8 mouse cellular contexts compared by ENCODE assay signal in the genomic region with DNA sequence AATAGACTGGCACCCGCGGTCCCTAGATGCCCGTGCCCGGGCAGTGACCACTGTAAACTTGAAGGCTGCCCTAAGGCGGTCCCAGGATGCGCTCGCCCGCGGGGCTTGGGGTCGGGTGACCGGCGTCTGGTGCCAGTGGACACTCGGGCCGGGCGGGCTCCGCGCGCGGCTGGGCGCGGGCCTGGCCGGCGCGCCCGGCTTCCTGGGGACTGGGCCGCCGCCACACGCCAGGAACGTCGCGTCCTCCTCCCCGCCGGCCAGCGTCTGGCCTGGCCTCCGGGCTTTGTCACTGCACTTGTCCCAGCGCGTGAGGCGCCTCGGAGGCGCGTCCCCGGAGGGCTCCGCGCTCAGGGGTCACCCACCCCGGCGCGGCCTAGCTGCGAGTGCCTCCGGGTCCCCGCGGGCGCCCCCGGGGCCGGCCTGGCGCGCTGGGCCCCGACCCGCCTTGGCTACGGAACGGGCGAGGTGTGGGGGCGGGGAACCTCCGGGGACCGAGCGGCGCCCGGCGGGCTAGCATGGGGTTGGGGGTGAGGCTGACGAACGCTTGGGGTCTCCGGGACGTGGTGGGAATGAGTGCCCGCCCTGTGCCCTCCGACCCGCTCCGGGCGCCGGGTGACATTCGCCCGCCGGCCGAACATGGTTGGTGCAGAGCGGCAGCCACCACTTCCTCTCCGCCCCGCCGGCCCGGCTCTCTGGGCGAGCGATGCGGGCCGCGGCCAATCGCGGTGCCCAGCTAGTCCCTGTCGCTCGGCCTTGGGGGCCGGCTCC. TPM values are rescaled to one million over a fixed set of nuclear protein-coding genes. Genes with fewer than 3 reads are reported as not detected.
DNase-seq lines count a peak whose midpoint lies in the region; ATAC-seq and TF ChIP-seq lines count a peak whose summit lies in the region.

No protein-coding gene starts in this region.

- no peak for TF ChIP-seq CTCF in heart, postnatal 0 days (IDR thresholded peaks at IDR 0.05; ENCODE audit: low read depth)
- TF ChIP-seq CTCF in liver, postnatal 0 days (IDR thresholded peaks at IDR 0.05; ENCODE audit: low read depth) = no peak

- TF ChIP-seq EP300 in heart, postnatal 0 days (IDR thresholded peaks at IDR 0.05; ENCODE audit: low read depth) = no peak
- TF ChIP-seq EP300 in liver, postnatal 0 days (IDR thresholded peaks at IDR 0.05; ENCODE audit: low read depth) = no peak

- WGBS in forebrain, embryonic 12.5 days = under 1% methylated on average over 93 of the region's 97 CpGs
- WGBS in heart, postnatal 0 days = under 1% methylated on average over 87 of the region's 97 CpGs
- 1% methylated on average over 68 of the region's 97 CpGs for WGBS in liver, postnatal 0 days (ENCODE audit: insufficient replicate concordance)
- under 1% methylated on average over 97 of the region's 97 CpGs for WGBS in neural tube, embryonic 12.5 days
- WGBS in stomach, embryonic 16.5 days = under 1% methylated on average over 81 of the region's 97 CpGs

- DNase-seq in CD4-positive, CD25-positive, alpha-beta regulatory T cell, adult 2 months (ENCODE audit: low read depth, low spot score) = peak; percentile 67
- DNase-seq in brain, embryonic 18.5 days (ENCODE audit: low read depth, low spot score) = peak; percentile 12
- peak; percentile 81 for DNase-seq in heart, postnatal 0 days (ENCODE audit: low spot score)
- peak; percentile 69 to 84 for DNase-seq in kidney, postnatal 36 days
- peak; percentile 83 for DNase-seq in liver, postnatal 0 days

- peak; percentile 83 for ATAC-seq in forebrain, embryonic 12.5 days (ENCODE audit: low FRiP score)
- ATAC-seq in heart, postnatal 0 days (ENCODE audit: insufficient read depth, low read depth) = peak; percentile 77
- peak; percentile 78 for ATAC-seq in liver, postnatal 0 days
- peak; percentile 78 for ATAC-seq in neural tube, embryonic 12.5 days (ENCODE audit: low FRiP score, low read depth)
- ATAC-seq in stomach, embryonic 16.5 days (ENCODE audit: insufficient read depth, low FRiP score) = peak; percentile 35

- peak overlapping the region; percentile 79 for H3K4me2 ChIP-seq in forebrain, embryonic 12.5 days
- H3K4me2 ChIP-seq in heart, postnatal 0 days (ENCODE audit: low read depth, low read length) = peak overlapping the region; percentile 69
- H3K4me2 ChIP-seq in liver, postnatal 0 days (ENCODE audit: low read depth, low read length) = peak overlapping the region; percentile 87
- peak overlapping the region; percentile 80 for H3K4me2 ChIP-seq in neural tube, embryonic 12.5 days (replicated peaks)
- H3K4me2 ChIP-seq in stomach, embryonic 16.5 days (ENCODE audit: low read depth, low read length) = peak overlapping the region; percentile 89

- H3K4me3 ChIP-seq in forebrain, embryonic 12.5 days (replicated peaks) = peak overlapping the region; percentile 92
- H3K4me3 ChIP-seq in heart, postnatal 0 days (ENCODE audit: low read depth, low read length) = peak overlapping the region; percentile 81
- H3K4me3 ChIP-seq in liver, postnatal 0 days (ENCODE audit: low read depth, low read length) = peak overlapping the region; percentile 93
- H3K4me3 ChIP-seq in neural tube, embryonic 12.5 days = peak overlapping the region; percentile 92
- H3K4me3 ChIP-seq in stomach, embryonic 16.5 days (replicated peaks; ENCODE audit: low read length) = peak overlapping the region; percentile 89

- H3K36me3 ChIP-seq in forebrain, embryonic 12.5 days (replicated peaks) = no peaks in the 10 kb centered on the region
- H3K36me3 ChIP-seq in heart, postnatal 0 days (replicated peaks; ENCODE audit: control insufficient read depth, insufficient read depth, low read length) = no peaks in the 10 kb centered on the region
- H3K36me3 ChIP-seq in liver, postnatal 0 days (replicated peaks; ENCODE audit: insufficient read depth, low read length) = peaks cover 5% of the 10 kb centered on the region; the same call in 1 of the 2 replicates
- H3K36me3 ChIP-seq in neural tube, embryonic 12.5 days = no peaks in the 10 kb centered on the region
- H3K36me3 ChIP-seq in stomach, embryonic 16.5 days (ENCODE audit: control insufficient read depth, insufficient read depth, low read length) = no peaks in the 10 kb centered on the region

- peak overlapping the region; percentile 91 for H3K27ac ChIP-seq in forebrain, embryonic 12.5 days
- H3K27ac ChIP-seq in heart, postnatal 0 days (ENCODE audit: low read depth) = peak overlapping the region; percentile 94
- peak overlapping the region; percentile 99 for H3K27ac ChIP-seq in liver, postnatal 0 days (ENCODE audit: low read depth)
- H3K27ac ChIP-seq in neural tube, embryonic 12.5 days = peak overlapping the region; percentile 54
- peak overlapping the region; percentile 94 for H3K27ac ChIP-seq in stomach, embryonic 16.5 days (ENCODE audit: low read length)

- H3K9ac ChIP-seq in forebrain, embryonic 12.5 days = peak overlapping the region; percentile 96
- H3K9ac ChIP-seq in heart, postnatal 0 days (replicated peaks; ENCODE audit: low read depth, low read length) = peak overlapping the region; percentile 87
- peak overlapping the region; percentile 99 for H3K9ac ChIP-seq in liver, postnatal 0 days (replicated peaks)
- peak overlapping the region; percentile 98 for H3K9ac ChIP-seq in neural tube, embryonic 12.5 days
- peak overlapping the region; percentile 99 for H3K9ac ChIP-seq in stomach, embryonic 16.5 days (ENCODE audit: low read length)

- H3K9me3 ChIP-seq in forebrain, embryonic 12.5 days = 0 out of 2 replicates have a peak, but pooled peaks cover 5% of the 10 kb centered on the region
- no peaks in the 10 kb centered on the region for H3K9me3 ChIP-seq in heart, postnatal 0 days (replicated peaks; ENCODE audit: control insufficient read depth, low read length)
- H3K9me3 ChIP-seq in liver, postnatal 0 days (ENCODE audit: low read length) = 0 out of 2 replicates have a peak, but pooled peaks cover 4% of the 10 kb centered on the region
- peaks cover 8% of the 10 kb centered on the region; the same call in 1 of the 2 replicates for H3K9me3 ChIP-seq in neural tube, embryonic 12.5 days
- 0 out of 2 replicates have a peak, but pooled peaks cover 6% of the 10 kb centered on the region for H3K9me3 ChIP-seq in stomach, embryonic 16.5 days (replicated peaks; ENCODE audit: control insufficient read depth, low read length)

- peaks cover 7% of the 10 kb centered on the region for H3K4me1 ChIP-seq in forebrain, embryonic 12.5 days
- peaks cover 31% of the 10 kb centered on the region for H3K4me1 ChIP-seq in heart, postnatal 0 days (ENCODE audit: control insufficient read depth, insufficient read depth)
- peaks cover 40% of the 10 kb centered on the region for H3K4me1 ChIP-seq in liver, postnatal 0 days (ENCODE audit: insufficient read depth)
- peaks cover 18% of the 10 kb centered on the region for H3K4me1 ChIP-seq in neural tube, embryonic 12.5 days
- peaks cover 24% of the 10 kb centered on the region for H3K4me1 ChIP-seq in stomach, embryonic 16.5 days (ENCODE audit: control insufficient read depth, insufficient read depth, low read length)

- no peaks in the 10 kb centered on the region for H3K27me3 ChIP-seq in forebrain, embryonic 12.5 days
- H3K27me3 ChIP-seq in heart, postnatal 0 days (ENCODE audit: control insufficient read depth, insufficient read depth, low read length) = no peaks in the 10 kb centered on the region
- H3K27me3 ChIP-seq in liver, postnatal 0 days (ENCODE audit: insufficient read depth, low read length) = no peaks in the 10 kb centered on the region
- no peaks in the 10 kb centered on the region for H3K27me3 ChIP-seq in neural tube, embryonic 12.5 days (replicated peaks)
- H3K27me3 ChIP-seq in stomach, embryonic 16.5 days (ENCODE audit: control insufficient read depth, insufficient read depth, low read length) = no peaks in the 10 kb centered on the region

RNA-seq across cellular contexts. Expression of gene Irf2, which starts 1.2 kb away (rescaled TPM):
- 11.5 and 11.7 TPM in 2 replicates for polyA plus RNA-seq in forebrain, embryonic 12.5 days (2016; fragmentation: Nextera tagmentation; extraction: Ambion mirVana)
- total RNA-seq in heart, postnatal 0 days (2014; rRNA removed; ENCODE audit: low replicate concordance) = 3.5 and 4.6 TPM in 2 replicates
- polyA plus RNA-seq in heart, postnatal 0 days (2015; fragmentation: Nextera tagmentation; extraction: Ambion mirVana) = 22.2 and 22.5 TPM in 2 replicates
- 23.1 and 24.3 TPM in 2 replicates for polyA plus RNA-seq in liver, postnatal 0 days (2015; fragmentation: Nextera tagmentation; extraction: Ambion mirVana)
- polyA plus RNA-seq in neural tube, embryonic 12.5 days (2016; fragmentation: Nextera tagmentation; extraction: Ambion mirVana) = 11.7 and 14.2 TPM in 2 replicates
- polyA plus RNA-seq in stomach, embryonic 16.5 days (2015; fragmentation: Nextera tagmentation; extraction: Ambion mirVana) = 18.1 and 27.5 TPM in 2 replicates

Comparison
In these comparisons a context has a peak if more than half of its experiments do, and no peak if none do; other contexts are left out.
1. Peak in every context shown above with its lines: DNase-seq, ATAC-seq, H3K4me3 ChIP-seq and H3K27ac ChIP-seq.
2. DNase-seq: peak in every context shown above with its lines; median percentile 83 in liver, postnatal 0 days; 81 in heart, postnatal 0 days; 76 in kidney, postnatal 36 days; 67 in CD4-positive, CD25-positive, alpha-beta regulatory T cell, adult 2 months; 12 in brain, embryonic 18.5 days.